Mouse (Mus musculus) B cell, adult 2 months (primary cell): ENCODE results near the gene Trmt1.
A peak's percentile ranks its signal among the peaks of the same experiment; 100 is the strongest.

Experiments
- DNase-seq, 2 experiments: peaks; one replicate each; pipeline ENCODE4 v3.0.0; 2022

Trmt1 gene

DNA sequence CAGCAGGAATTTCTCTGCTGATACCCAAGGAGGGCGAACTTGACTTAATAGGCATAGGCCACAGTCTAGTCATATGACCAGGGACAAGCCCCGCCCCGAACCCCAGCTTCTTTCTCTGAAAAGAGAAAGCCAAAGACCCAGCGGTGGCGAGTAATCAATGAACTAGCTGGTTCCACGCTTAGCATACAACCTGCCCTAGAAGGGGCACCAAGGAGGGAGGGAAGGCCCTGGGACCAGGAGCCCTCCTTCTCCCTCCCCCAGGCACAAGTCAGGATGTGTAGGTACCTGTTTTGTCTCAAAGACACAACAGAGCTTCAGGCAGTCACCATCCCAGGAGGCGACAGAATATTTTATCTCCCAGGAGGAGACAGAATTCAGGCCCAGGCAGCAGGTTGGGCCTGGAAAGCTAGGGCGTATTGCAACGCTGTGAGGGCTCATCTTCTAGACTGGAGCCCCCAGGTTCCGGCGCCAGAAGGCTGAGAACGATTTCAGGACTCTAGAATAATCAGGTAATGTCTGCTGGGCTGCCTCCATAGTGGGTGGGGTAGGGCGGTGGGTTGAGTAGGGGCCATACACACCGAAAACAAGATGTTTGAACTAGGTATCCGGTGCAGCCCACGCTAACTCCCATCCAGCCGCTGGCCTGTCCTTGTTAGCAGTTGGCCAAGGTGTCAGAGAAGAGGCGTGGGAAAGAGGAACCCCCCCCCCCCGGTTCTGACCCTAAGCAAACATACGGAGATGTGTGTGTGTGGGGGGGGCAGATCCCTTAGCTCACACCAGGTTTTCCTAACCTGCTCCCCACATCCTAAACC lies at the start of gene Trmt1:
Gene Trmt1 (plus strand): TSS at position 117 of the 812 bp plus-strand sequence.
- DNase-seq: peak; percentile 35 to 40

DNA sequence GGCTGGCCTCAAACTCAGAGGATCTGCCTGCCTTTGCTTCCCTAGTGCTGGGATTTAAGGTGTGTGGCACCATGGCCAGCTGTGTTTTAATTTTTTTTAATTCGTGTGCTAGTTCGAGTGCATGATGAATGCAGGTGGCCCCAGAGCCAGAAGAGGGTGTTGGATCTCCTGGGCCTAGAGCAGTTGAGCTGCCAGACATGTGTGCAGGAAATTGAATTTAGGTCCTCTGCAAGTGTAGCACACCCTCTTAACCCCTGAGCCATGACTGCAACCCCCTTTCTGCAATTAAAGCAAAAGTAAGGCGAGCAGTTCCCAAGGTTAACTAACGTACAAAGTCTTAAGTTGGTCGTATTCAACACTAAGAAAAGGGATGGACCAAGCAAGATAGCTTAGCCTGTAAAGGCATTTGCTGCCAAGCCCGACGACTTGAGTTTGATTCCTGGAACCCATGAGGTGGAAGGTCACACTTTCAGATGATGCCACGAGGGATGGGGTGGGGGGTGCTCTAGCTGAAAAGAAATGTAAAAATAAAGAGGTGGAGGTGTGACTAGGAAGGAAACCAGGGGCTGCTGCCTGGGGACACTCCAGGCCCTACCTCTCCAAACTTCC lies 48.1 kb upstream of the Trmt1 start:
- no peak for DNase-seq

DNA sequence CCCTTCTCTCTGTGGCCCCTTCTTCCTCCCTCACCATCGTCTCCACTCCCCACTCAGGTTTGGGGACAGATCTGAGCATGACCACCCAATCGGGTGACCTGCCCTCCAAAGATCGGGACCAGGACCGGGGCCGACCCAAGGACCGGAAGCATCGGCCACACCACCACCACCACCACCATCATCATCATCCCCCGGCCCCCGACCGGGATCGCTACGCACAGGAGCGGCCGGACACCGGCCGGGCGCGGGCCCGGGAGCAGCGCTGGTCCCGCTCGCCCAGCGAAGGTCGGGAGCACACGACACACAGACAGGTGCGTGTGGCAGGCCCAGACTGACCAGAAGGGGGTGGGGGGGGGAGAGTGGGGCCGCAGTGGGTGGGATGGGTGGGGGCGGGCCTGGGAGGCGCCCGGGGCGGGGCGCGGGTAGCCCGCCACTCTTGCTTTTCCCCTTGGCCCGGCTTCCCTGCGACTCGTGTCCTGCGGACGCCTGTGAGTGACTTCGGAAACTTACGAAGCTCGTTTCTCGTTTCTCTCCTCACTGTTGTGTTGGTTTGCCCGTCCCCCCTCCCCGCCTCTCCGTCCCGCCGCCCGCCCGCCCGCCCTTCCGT lies 47.4 kb upstream of the Trmt1 start:
- peak; percentile 38 for DNase-seq

DNA sequence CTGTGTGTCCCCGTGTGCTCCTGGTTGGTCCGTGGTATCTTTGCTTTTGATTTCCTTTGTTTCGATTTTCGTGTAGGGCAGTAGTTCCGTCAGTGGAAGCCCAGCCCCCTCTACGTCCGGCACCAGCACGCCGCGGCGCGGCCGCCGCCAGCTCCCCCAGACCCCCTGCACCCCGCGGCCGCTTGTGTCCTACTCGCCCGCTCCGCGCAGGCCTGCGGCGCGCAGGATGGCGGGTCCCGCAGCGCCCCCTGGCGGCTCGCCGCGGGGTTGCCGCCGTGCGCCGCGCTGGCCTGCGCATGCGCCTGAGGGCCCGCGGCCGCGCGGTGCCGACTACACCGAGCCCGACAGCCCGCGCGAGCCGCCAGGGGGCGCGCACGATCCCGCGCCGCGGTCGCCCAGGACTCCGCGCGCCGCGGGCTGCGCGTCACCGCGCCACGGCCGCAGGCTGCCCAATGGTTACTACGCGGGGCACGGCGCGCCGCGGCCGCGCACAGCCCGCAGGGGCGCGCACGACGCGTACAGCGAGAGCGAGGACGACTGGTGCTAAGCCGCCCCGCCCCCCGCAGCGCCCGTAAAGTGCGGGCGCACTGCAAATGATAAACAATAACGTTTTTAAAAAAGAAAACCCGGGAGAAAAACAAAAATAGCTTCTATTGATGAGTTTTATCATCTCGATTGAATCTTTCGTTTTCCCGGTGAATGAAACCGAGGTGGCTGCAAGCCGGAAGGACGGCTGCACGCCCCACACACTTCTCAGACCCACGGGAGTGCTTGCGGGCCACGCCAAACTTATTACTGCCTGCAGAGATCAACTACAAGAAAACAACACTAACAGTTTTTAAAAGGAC lies 46.7 kb upstream of the Trmt1 start:
- DNase-seq: peak; percentile 95 to 98

DNA sequence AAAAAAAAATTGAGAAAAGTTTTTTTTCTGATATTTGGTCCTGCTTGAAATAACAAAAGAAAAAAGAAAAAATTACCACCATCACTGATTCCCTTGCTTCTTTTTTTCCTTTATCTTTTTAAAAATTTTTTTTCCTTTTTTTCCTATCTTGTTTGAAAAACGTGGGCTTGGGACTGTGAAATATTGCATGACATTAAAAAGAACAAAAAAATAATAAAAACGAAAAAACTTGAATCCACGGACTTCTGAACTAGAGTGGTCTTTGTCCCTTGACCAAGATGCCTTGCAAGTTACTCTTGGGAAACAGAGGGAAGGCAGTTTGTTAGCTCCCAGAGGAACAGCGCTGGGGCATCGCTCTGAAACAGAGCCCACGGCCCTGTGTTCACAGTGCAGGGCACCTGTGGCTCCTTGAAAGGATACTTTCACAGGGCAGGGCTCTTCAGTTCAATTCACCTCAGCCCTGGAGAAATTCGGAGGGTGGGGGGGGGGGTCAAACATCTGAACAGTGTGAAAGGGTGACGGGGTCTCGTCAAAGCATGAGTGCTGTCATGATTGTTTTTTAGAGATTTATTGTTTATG lies 46.0 kb upstream of the Trmt1 start:
- DNase-seq: no peak

DNA sequence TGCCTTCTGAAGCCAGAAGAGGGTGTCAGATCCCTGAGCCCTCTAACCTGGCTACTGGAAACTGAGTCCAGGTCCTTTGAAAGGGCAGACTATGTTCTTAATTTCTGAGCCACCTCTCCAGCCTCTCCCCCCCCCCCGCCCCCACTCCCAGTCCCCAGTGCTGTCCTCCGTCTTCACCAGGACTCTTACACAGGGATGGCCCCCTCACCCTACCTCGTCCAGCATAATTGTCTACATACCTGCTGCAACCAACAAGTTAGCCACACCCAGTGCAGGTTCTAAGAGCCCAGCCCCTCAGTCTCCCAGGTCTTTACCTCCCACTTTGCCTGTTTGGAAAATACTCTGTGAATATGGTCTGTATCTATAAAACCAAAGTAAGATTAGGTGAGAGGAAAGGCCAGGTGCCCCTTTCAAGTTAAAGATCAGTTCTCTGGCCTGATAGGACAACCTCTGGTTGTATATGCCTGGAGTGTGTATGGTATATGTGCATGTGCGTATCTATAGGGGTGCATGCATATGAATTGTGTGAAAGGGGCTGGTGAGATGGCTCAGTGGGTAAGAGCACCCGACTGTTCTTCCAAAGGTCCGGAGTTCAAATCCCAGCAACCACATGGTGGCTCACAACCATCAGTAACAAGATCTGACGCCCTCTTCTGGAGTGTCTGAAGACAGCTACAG lies 45.4 kb upstream of the Trmt1 start:
- DNase-seq: no peak

DNA sequence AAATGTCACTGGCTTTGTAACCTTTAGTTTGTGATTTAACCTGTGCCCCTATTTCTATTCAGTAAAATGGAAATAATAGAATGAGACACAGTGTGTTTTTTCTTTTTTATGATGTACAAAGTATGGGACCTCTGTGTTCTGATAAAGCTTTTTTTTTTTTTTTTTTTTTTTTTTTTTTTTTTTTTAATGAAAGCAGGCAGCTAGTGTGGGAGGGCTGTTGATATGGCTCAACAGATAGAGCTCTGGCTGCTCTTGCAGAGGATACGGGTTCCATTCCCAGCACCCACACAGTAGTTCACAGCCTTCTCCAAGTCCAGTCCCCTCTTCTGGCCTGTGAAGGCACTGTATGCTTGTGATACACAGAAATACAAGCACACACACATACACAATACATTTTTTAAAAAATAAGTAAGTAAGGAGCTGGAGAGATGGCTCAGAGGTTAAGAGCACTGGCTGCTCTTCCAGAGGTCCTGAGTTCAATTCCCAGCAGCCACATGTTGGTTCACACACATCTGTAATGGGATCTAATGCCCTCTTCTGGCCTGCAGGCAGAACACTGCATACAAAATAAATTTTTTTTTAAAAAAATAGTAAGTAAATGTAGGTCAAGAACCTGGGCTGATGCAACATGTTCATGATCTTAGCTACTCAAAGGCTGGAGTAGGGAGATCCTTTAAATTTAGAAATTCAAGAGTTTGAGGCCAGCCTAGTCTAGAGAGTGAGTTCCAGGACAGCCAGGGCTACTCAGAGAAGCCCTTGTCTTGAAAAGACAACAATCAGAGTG lies 44.3 kb upstream of the Trmt1 start:
- DNase-seq: no peak

DNA sequence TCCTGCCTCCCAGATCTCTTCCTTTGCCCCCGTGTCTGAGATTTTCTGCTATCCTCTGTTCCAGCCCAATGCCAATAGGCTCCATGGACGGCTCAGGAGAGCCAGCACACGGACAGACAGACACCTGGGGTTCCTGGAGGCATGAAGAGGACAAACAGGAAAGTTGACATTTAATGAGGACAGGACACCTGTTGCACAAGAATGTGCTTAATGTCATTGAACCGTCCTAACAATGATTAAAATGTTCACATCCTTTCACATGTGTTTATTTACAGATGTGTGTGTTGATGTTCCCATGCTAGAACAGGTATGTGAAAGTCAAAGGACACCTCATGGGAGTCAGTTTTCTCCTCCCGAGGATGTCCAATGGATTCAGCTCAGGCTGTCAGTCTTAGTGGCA lies 43.1 kb upstream of the Trmt1 start:
- no peak for DNase-seq

DNA sequence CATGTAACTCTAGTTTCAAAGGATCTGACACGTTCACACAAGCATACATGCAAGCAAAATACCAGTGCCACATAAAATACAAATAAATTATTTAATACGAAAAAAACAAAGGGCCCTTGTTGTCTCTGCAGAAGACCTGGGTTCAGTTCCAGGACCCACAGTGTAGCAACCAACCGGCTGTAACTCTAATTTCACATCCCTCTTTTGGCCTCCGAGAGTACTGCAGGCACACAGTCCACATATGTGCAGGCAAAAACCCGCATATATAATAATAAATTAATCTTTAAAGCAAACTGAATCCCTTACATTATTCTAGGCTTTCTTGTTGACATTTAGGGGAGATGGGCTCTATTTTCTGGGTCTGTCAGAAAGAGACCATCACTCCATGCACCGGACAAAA lies 39.3 kb upstream of the Trmt1 start:
- DNase-seq: peak; percentile 32 to 36

DNA sequence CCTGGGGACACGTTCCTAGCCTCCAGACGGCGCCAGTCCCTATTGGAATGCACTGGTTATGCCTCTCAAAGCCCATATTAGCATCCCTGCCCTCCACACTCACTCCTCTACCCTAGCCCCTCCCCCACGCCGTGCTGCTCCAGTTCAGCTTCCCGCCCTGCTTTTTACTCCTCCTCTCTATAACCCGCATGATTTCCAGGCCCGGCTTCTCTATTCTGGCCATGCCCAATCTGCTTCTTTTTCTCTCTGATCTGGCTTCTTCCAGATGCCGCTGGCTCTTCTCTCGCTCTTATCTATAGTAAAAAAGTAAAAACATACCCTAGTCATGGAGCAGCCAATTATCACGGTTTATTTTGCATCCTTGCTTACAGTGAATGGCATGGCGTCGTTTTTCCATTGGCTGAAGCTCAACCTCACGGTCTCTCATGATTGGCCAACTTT lies 38.6 kb upstream of the Trmt1 start:
- no peak for DNase-seq

DNA sequence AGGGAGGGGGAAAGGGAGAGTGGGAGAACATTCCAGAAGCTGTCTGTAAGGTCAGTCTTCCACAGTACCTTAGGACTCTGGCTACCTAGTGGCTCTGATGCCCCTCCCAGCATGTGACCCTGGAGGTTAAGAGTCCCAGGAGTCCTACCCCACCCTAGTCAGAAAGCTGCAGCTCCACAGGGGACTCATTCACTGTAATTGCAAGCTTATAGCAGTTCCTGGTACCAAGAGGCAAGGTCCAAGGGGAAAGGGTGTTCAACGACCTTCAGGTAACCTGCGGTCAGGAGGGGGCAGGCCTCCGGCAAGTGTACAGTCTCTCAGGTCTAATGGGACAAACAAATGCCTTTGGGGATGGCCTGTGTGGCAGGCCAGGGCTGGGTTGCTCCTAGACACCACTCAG lies 35.9 kb upstream of the Trmt1 start:
- no peak for DNase-seq

DNA sequence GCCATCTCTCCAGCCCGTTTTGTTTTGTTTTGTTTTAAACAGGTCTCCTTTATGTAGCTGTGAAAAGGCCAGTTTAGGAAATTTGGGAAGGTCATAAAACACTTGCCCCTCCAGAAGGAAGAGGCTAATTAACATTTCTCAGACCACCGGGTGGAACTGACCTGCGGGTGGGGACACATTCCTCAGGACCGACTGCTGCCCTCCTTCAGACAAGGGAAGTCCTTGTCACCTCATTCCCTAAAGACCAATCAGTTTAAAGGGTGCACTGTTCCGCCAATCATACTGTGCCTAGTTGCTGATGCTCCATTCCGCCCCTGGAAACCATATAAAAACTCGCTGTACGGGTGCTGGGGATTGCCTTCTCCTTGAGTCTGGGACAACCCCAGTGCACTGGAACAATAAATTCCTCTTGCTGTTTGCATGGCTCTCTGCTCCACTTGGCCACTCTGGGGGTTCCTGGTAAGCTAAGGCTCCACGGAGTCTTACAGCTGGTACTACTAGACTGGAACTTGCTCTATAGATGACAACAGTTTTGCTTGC lies 32.9 kb upstream of the Trmt1 start:
- no peak for DNase-seq

DNA sequence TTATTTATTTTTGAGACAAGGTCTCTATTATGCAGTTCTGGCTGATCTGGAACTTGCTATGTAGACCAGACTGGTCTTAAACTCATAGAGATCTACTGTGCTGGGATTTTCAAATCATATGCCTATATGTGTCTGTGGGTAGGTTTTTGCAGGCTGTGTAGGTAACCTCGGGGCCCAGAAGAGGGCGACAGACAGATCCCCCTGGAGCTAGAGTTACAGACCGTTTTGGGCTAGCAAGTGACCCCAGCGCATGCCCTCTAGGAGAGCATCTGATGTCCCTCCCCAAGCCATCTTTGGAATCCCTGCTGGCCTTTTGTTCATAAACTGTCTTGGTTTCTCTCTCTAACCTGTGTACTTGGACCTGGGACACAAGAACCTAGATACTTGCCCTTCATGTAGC lies 31.5 kb upstream of the Trmt1 start:
- DNase-seq: peak; percentile 44 to 48

DNA sequence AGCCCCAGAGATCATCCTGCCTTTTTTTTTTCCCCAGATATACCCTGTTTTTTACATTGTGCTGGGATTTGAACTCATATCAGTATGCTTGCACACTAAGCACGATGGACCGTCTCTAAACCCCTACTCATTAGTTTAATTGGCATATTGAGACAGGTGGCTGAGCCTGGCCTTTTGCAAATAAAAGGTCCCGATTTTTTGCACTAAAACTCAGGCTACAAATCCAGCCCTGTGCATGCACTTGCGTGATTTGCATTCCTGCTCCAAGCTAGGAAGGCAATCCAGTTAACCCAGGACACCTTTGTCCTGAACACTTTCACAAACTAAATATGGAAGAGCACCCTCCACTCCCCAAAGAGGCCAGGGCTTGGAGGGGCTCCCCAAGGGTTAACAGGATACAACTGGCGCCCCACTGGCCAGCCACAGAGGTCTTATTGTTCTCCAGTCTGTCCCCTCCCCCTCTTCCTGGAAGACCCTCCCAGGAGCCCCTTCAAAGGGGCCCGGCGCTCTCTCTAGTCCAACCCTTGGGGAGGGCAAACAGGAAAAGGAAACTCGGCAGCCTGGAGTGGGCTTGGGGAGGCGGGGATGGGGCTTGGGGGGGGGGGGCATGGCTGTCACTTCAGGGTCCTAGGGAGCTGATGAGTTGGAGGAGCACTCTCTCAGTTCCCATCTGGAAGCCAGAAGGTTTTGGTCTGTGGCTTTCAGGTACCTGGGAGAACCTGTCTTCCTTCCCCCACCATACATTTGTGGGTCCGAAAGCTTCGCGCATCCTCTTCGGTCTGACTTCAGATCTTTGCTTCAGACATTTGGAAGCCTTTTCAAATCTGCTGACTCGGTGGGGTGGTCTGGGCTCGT lies 30.5 kb upstream of the Trmt1 start:
- no peak for DNase-seq

DNA sequence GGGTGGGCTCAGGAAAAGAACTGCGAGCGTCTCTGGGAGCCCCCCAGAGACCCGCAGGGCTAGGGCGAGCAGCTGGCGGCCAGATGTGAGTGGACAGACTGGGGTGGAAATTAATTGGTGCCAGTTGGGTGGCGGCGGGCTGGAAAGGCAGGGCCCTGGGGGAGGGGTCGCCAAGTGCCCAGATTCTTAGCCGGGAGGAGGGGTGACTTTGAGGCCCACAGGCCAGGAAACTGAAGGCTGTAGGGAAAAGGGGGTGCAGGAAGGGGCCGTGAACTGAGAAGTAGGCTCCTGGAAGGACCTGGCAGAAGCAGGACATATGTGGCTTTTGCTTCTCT lies 29.9 kb upstream of the Trmt1 start:
- no peak for DNase-seq

DNA sequence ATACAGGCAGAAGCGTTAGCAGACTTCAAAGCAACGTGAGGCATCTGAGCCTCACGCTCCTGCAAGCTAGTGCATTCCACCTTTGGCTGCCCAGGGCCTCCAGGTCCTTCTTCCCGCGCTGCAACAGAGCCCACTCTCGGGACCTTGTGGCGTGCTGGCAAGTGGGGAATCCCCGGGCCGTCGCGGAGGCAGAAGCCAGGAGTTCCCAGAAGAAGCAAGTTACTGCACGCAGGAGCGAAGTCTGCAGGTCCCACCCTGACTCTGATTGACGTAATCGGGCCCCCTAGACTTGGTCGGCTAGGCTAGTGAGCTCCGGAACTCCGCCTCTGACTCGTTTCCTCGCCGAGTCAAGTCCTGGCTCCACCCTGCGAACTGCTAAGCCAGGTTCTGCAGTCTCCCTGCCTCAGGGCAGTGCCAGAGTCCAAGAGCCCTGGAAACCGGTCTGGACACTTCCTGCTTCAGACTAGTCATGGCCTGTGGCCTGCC lies 29.4 kb upstream of the Trmt1 start:
- DNase-seq: peak; percentile 70 to 74

DNA sequence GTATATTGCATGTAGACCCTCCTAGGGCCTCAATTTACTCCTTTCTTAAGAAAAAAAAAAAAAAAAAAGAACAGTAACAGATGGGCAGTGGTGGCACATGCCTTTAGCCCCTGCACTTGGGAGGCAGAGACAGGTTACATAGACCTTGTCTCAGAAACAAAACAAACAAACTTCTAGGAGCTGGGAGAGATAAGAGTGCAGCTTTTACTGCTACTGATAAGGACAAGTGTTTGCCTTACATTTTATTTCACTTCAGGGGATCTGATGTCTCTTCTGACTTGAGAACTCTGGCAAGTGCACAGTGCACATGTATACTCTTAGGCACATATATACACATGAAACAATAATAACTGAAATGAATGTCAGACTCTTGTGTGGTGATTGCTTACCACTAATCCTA lies 28.9 kb upstream of the Trmt1 start:
- no peak for DNase-seq

DNA sequence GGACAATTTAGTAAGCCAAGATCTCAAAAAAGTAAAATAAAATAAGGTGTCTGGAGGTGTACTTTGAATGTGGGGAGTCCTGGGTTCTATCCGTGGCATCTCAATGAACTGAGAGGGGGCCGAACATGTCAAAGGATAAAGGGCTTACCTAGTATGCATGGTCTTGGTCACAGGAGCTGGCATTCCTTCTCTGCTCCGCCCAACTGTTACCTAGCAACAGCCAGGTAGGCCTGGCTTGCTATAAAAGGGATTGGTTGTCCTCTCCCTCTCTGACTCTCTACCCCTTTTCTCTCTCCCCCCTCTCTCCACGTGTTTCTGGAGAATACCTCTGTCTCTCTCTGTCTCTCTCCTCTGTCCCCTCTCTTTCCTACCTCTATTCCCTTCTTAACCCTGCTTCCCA lies 28.4 kb upstream of the Trmt1 start:
- no peak for DNase-seq

DNA sequence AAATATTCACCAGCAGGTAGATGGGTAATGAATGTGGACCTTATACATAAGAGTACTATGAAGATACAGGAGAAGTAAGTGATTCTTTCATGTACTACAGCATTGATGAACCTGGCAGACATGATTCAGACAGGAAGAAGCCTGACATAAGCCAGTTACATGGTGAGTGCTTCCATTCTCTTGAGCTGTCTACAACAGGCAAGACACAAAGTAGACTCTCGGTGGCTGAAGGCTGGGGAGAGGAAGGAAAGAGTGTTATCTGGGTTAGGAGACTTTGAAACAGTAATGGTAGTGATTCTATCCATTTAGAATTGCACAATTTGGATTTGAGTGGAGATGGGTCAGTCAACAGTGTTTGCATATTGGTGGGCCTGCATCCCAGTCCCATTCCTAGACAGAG lies 27.2 kb upstream of the Trmt1 start:
- DNase-seq: no peak
